Mouse (Mus musculus) thymus, postnatal 0 days (tissue): Measurements from ENCODE around the gene Gpr83. TPM values are rescaled to one million over a fixed set of nuclear protein-coding genes. Genes with fewer than 3 reads are reported as not detected.
A peak's percentile ranks its signal among the peaks of the same experiment; 100 is the strongest.

ENCODE experiments used
- DNase-seq: peaks from one replicate; pipeline ENCODE4 v3.0.0-alpha.2; 2015; ENCODE audit warnings: low spot score
- polyA plus RNA-seq: library from polyadenylated mRNA; unstranded; fragments of >200 nt; fragmentation: Nextera tagmentation; extraction: Ambion mirVana; gene quantifications from 2 replicates; pipeline ENCODE4 v1.2.1, GENCODE M21; 2015

Gene Gpr83
- 7.4 and 9.4 TPM in 2 replicates for polyA plus RNA-seq

GRCm38 (mm10) chr9:14859868-14860639, at the start of gene Gpr83:
Gene Gpr83, plus strand, starts transcription at chr9:14860210.
- DNase-seq = peak; percentile 86

DNA sequence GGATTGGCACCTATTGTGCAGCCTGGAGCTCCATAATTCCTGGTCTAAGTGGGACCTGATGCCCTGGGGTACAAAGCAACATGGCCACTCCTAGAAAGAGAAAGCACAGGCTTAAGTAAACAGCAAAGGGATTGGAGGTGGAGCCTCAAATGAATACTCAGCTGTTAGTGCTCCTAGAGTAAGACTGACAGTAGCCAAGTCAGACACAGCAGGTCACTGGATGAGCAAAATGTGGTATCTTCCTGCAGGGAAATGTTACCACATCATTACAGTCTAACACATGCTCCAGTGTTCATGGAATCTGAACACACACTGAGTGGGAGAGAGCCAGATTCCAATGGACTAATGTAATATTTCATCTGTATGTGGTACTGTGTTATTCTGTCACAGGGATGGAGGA, 38.6 kb upstream of the Gpr83 start:
- DNase-seq = no peak

- peak; percentile 19 for DNase-seq
These were observed 35.2 kb upstream of the Gpr83 start for GRCm38 (mm10) chr9:14824840-14825239.

- DNase-seq = no peak
These were observed 32.1 kb upstream of the Gpr83 start for GRCm38 (mm10) chr9:14827875-14828274.

DNA sequence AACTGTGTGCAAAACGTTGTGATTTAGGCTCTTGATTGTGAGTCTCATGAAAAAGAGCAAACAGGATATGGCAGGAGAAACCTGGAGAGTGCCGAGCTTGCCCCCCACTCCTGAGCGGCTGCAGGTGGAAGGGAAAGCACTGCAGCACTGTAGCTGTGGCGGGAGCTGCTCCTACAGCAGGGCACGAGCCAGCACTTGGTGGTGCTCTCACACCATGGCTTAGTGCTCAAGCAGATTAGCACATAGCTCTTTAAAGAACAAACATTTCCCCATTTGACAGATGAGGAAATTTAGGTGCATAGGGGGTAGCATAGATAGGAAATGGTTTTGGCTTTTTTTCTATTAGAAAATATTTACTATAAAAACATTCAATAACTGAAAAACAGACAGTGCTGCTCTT, 28.0 kb upstream of the Gpr83 start:
- no peak for DNase-seq

- no peak for DNase-seq
These were observed 24.5 kb upstream of the Gpr83 start for GRCm38 (mm10) chr9:14835335-14836075.

DNA sequence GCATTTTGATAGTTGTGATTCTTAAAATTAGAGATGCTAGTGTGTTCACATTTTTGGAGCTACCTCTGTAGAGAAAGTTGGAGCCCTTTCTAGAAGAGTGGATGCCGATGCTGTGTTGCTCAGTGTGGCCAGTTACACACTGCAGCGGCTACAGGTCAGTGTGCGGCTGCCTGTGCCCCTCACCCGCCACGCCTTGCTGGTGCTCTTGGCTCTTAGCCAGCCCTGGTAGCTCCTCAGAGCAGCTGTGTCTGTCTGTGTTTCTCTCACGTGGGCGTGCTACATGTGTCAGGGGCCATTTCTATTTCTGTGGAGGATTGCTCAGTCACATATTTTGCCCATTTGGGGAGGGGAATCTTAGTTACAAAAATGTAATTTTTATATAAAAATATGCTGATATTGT, 20.5 kb upstream of the Gpr83 start:
- DNase-seq = no peak

DNA sequence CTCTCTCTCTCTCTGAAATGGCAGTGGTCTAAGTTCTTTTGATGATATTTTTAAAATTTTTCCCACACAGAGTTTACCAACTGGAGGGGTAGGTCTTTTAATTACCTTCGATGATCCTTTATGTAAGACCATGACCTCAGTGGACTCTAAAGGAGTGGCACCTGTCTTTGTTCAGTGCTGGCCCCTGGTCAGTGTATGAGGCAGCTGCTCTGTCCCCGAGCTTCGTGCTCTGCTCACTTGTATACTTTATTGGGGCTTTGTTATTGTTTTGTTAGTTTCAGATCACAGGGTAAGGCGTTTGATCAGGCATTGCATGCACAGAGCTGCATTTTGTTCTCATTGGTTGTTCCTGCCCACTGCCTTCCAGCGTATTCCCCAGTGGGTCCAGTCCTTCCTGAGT, 20.0 kb upstream of the Gpr83 start:
- DNase-seq = no peak

- DNase-seq = no peak
These were observed 17.9 kb upstream of the Gpr83 start for GRCm38 (mm10) chr9:14841878-14842761.

DNA sequence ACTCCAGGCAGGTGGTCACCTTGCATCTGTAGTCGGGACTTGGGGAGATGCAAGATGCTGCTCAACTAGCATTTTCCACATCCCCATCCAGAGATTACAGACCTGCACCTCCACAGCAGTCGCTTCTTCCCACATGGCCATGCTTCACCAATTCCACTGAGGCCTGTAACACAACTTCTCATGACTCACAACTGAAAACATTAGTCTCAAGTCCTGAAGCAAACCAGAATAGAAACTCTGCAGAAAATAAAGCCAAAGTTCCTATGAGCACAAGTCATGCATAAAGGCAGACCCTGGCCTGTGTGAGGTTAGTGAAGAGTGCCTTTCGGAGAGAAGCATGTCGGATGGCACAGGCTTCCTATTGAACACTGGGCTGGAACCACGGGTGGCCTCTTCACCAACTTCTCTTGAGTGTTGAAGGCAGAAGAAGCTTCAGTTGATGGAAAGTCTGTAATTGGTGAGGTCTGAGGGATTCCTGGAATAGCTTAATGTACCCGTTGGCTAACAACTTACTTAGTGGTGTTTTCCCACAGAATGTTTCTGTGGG, 16.6 kb upstream of the Gpr83 start:
- DNase-seq = no peak

- DNase-seq = no peak
These were observed 16.1 kb upstream of the Gpr83 start for GRCm38 (mm10) chr9:14843901-14844300.

DNA sequence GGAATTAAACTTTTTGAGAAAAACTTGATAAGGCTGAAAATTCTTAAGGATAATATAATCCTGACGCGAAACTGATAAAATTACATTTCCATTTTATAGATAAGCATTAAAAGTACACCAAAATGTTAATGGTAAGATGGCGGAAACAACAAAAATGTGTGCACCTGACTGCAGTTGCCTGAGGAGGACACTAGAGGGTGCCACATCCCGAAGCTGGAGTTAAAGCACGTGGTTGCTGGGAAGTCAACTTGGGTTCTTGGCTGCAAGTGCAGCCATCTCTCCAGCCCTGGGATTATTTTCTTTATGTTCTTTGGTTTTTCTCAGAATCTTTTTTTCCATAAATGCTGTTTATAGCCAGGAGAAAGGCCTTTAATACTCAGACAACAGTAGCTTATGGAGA, 13.6 kb upstream of the Gpr83 start:
- peak; percentile 59 for DNase-seq

GRCm38 (mm10) chr9:14848267-14848935, 11.6 kb upstream of the Gpr83 start:
- no peak for DNase-seq

- DNase-seq = peak; percentile 67
These were observed 5.4 kb upstream of the Gpr83 start for GRCm38 (mm10) chr9:14854585-14854984.

- DNase-seq = no peak
These were observed 2.9 kb upstream of the Gpr83 start for GRCm38 (mm10) chr9:14856922-14857654.

GRCm38 (mm10) chr9:14858170-14858706, 1.8 kb upstream of the Gpr83 start:
- DNase-seq = peak; percentile 35

- DNase-seq = no peak
These were observed 1.2 kb upstream of the Gpr83 start for GRCm38 (mm10) chr9:14858782-14859181.

DNA sequence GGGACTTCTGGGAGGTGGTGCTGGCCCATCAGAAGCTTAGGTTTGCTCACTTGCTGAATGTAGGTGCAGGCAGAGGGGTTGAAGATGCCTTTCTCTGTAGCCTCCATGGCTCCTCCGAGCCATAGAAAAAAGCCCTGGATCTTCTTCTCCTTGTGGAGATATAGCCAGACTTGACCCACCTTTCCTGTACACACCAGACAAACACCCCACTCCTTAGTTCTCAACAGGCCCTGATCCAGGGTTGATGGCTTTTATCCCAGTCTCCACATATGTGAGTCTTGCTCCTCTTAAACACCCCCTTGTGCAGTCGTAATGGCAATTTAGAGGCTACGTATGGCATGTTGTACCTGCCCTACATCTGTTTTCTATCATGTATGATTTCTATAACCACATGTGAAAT, 3.1 kb downstream of the Gpr83 start:
- DNase-seq = no peak

GRCm38 (mm10) chr9:14864726-14865125, 4.7 kb downstream of the Gpr83 start:
- DNase-seq = no peak

- DNase-seq = peak; percentile 89
These were observed 6.9 kb downstream of the Gpr83 start for GRCm38 (mm10) chr9:14866957-14867356.
